ENCODE assay signal across 12 mouse cellular contexts in the genomic region with DNA sequence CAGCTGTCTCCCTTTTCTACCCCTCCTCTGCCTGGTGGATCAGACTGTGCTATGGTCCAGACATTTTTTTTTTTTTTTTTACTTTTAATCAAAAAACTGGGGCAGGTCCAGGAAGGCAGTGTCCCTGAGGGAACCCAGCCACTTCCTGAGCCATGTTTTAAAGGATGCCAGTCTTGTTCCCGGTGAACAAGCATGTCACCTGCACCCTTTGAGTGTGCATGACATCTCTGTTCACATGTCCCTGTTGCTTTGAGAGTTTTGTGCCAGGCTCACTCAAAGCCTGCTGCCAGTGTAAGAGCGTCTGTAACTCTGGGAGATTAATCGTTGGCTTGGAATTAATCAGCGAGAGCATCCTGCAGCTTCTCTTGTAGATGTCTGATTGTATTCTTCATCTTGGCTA. TPM values are rescaled to one million over a fixed set of nuclear protein-coding genes. Genes with fewer than 3 reads are reported as not detected.
DNase-seq lines count a peak whose midpoint lies in the region; ATAC-seq and TF ChIP-seq lines count a peak whose summit lies in the region.
"Had no signal": no experiment of that assay in that cellular context is flagged by ENCODE, and none has a peak within 500 bp of the region (broad histone marks: within the 10 kb centered on the region; RNA-seq: fewer than 3 reads in every experiment).

No protein-coding gene starts in this region.

- no peaks in the 10 kb centered on the region for H3K9me3 ChIP-seq in forebrain, embryonic 10.5 days
- no peaks in the 10 kb centered on the region for H3K9me3 ChIP-seq in forebrain, embryonic 11.5 days (ENCODE audit: control insufficient read depth, low read length)
- H3K9me3 ChIP-seq in midbrain, embryonic 13.5 days: no peaks in the 10 kb centered on the region
- H3K9me3 ChIP-seq: limb, embryonic 15.5 days had no signal

- H3K4me3 ChIP-seq in forebrain, embryonic 10.5 days: no peak overlapping the region
- no peak overlapping the region for H3K4me3 ChIP-seq in forebrain, embryonic 11.5 days (ENCODE audit: low read depth, low read length)
- no peak overlapping the region for H3K4me3 ChIP-seq in testis, adult 2 months (ENCODE audit: control insufficient read depth, low read depth, low read length)
- H3K4me3 ChIP-seq in midbrain, embryonic 13.5 days (replicated peaks): no peak overlapping the region
- H3K4me3 ChIP-seq: limb, embryonic 15.5 days; myocyte had no signal

- H3K4me2 ChIP-seq in forebrain, embryonic 11.5 days (ENCODE audit: low read depth, low read length, severe bottlenecking): no peak overlapping the region
- no peak overlapping the region for H3K4me2 ChIP-seq in midbrain, embryonic 13.5 days (replicated peaks)
- H3K4me2 ChIP-seq: limb, embryonic 15.5 days had no signal

- H3K27me3 ChIP-seq in forebrain, embryonic 10.5 days (ENCODE audit: poor library complexity, severe bottlenecking): no peaks in the 10 kb centered on the region
- no peaks in the 10 kb centered on the region for H3K27me3 ChIP-seq in forebrain, embryonic 11.5 days (ENCODE audit: control insufficient read depth, insufficient read depth, low read length)
- no peaks in the 10 kb centered on the region for H3K27me3 ChIP-seq in testis, adult 2 months (ENCODE audit: control insufficient read depth, insufficient read depth, low read length)
- no peaks in the 10 kb centered on the region for H3K27me3 ChIP-seq in midbrain, embryonic 13.5 days
- H3K27me3 ChIP-seq: limb, embryonic 15.5 days had no signal

- TF ChIP-seq POLR2A in testis, adult 2 months (IDR thresholded peaks at IDR 0.05; ENCODE audit: control insufficient read depth, low read depth, low read length): no peak

- peaks cover 22% of the 10 kb centered on the region for H3K4me1 ChIP-seq in forebrain, embryonic 10.5 days
- no peaks in the 10 kb centered on the region; the same call in 1 of the 2 replicates for H3K4me1 ChIP-seq in forebrain, embryonic 11.5 days (replicated peaks; ENCODE audit: control insufficient read depth, insufficient read depth, low read length)
- H3K4me1 ChIP-seq in testis, adult 2 months (ENCODE audit: control insufficient read depth, insufficient read depth, low read length): no peaks in the 10 kb centered on the region
- H3K4me1 ChIP-seq in midbrain, embryonic 13.5 days (replicated peaks): peaks cover 30% of the 10 kb centered on the region
- H3K4me1 ChIP-seq: limb, embryonic 15.5 days had no signal

- DNase-seq in forebrain, embryonic 10.5 days (ENCODE audit: extremely low spot score, low spot score): no peak
- no peak for DNase-seq in forebrain, embryonic 11.5 days (ENCODE audit: low spot score)
- DNase-seq in testis, postnatal 14 days (ENCODE audit: low spot score): no peak
- DNase-seq in left cerebral cortex, postnatal 36 days (ENCODE audit: low spot score in 2 of 2): no peak
- no peak for DNase-seq in left cerebral cortex, postnatal 4 days
- DNase-seq in layer of hippocampus, postnatal 36 days: no peak
- DNase-seq: kidney, adult 11 months had no signal

- TF ChIP-seq CTCF in testis, adult 2 months (IDR thresholded peaks at IDR 0.05; ENCODE audit: control insufficient read depth, insufficient read depth, insufficient replicate concordance, low read depth, low read length): no peak

- 75% methylated on average over 4 of the region's 4 CpGs for WGBS in forebrain, embryonic 10.5 days
- WGBS in forebrain, embryonic 11.5 days: 65% methylated on average over 4 of the region's 4 CpGs
- 40% methylated on average over 4 of the region's 4 CpGs for WGBS in midbrain, embryonic 13.5 days

- H3K36me3 ChIP-seq in forebrain, embryonic 10.5 days (replicated peaks): peaks cover 90% of the 10 kb centered on the region
- no peaks in the 10 kb centered on the region for H3K36me3 ChIP-seq in forebrain, embryonic 11.5 days (ENCODE audit: control insufficient read depth, insufficient read depth, low read length)
- H3K36me3 ChIP-seq in testis, adult 2 months (ENCODE audit: control insufficient read depth, insufficient read depth, low read length): no peaks in the 10 kb centered on the region
- no peaks in the 10 kb centered on the region for H3K36me3 ChIP-seq in midbrain, embryonic 13.5 days

- no peak for ATAC-seq in forebrain, embryonic 11.5 days (replicated peaks; ENCODE audit: low FRiP score)
- peak; percentile 49 for ATAC-seq in midbrain, embryonic 13.5 days
- ATAC-seq: activated CD4-positive, CD25-positive, alpha-beta regulatory T cell, adult 4 months had no signal

- H3K27ac ChIP-seq in forebrain, embryonic 10.5 days: peak overlapping the region; percentile 62
- H3K27ac ChIP-seq in forebrain, embryonic 11.5 days (ENCODE audit: low read depth, low read length): no peak overlapping the region
- H3K27ac ChIP-seq in testis, adult 2 months (ENCODE audit: control insufficient read depth, insufficient read depth, low read depth, low read length): peak overlapping the region; percentile 61
- H3K27ac ChIP-seq in midbrain, embryonic 13.5 days: peak overlapping the region; percentile 57
- H3K27ac ChIP-seq: limb, embryonic 15.5 days had no signal

- no peak overlapping the region for H3K9ac ChIP-seq in forebrain, embryonic 11.5 days (ENCODE audit: low read length)
- no peak overlapping the region for H3K9ac ChIP-seq in midbrain, embryonic 13.5 days (replicated peaks)
- H3K9ac ChIP-seq: limb, embryonic 15.5 days had no signal

- intact Hi-C loops in left cerebral cortex, postnatal 36 days (cut with DNase I): no loop called here
- intact Hi-C loops in left cerebral cortex, postnatal 4 days (cut with DNase I): no loop called here

RNA-seq across cellular contexts. Expression of a gene that starts 11.1 kb away (rescaled TPM):
- polyA plus RNA-seq in forebrain, embryonic 10.5 days (2016; fragmentation: Nextera tagmentation; extraction: Ambion mirVana): 9.7 and 9.8 TPM in 2 replicates
- polyA plus RNA-seq in forebrain, embryonic 11.5 days (2014; fragmentation: Nextera tagmentation; extraction: Ambion mirVana): 17.0 and 19.9 TPM in 2 replicates
- polyA plus RNA-seq in testis, adult 2 months (2012; rRNA removed): 4.6 and 4.7 TPM in 2 replicates
- polyA plus RNA-seq in midbrain, embryonic 13.5 days (2015; fragmentation: Nextera tagmentation; extraction: Ambion mirVana): 19.3 and 21.3 TPM in 2 replicates
- 10 to 100 TPM in 1 of 2 experiments, 1 to 10 TPM in 1; 9.6 to 11.9 TPM for total RNA-seq in left cerebral cortex, postnatal 36 days (2021)
- total RNA-seq in left cerebral cortex, postnatal 4 days (2021): 100 to 1,000 TPM in 1 of 2 experiments, 10 to 100 TPM in 1; 97.3 to 112 TPM
- total RNA-seq in layer of hippocampus, postnatal 36 days (2021): 10 to 100 TPM; 12.7 to 13.0 TPM

RNA-seq across cellular contexts. Expression of a gene that starts 28.7 kb away (rescaled TPM):
- polyA plus RNA-seq in forebrain, embryonic 10.5 days (2016; fragmentation: Nextera tagmentation; extraction: Ambion mirVana): 47.5 and 51.5 TPM in 2 replicates
- 38.2 and 45.6 TPM in 2 replicates for polyA plus RNA-seq in forebrain, embryonic 11.5 days (2014; fragmentation: Nextera tagmentation; extraction: Ambion mirVana)
- 1.5 and 1.7 TPM in 2 replicates for polyA plus RNA-seq in testis, adult 2 months (2012; rRNA removed)
- polyA plus RNA-seq in midbrain, embryonic 13.5 days (2015; fragmentation: Nextera tagmentation; extraction: Ambion mirVana): 12.5 and 13.8 TPM in 2 replicates
- 1 to 10 TPM in 1 of 2 experiments, under 1 TPM in 1; 0.99 to 1.6 TPM for total RNA-seq in left cerebral cortex, postnatal 36 days (2021)
- 1 to 10 TPM; 2.6 to 3.0 TPM for total RNA-seq in left cerebral cortex, postnatal 4 days (2021)
- 1 to 10 TPM; 1.8 to 2.5 TPM for total RNA-seq in layer of hippocampus, postnatal 36 days (2021)

RNA-seq across cellular contexts. Expression of a gene that starts 28.9 kb away (rescaled TPM):
- 27.5 and 29.9 TPM in 2 replicates for polyA plus RNA-seq in forebrain, embryonic 10.5 days (2016; fragmentation: Nextera tagmentation; extraction: Ambion mirVana)
- polyA plus RNA-seq in forebrain, embryonic 11.5 days (2014; fragmentation: Nextera tagmentation; extraction: Ambion mirVana): 18.6 TPM in 2 replicates
- 15.8 and 16.3 TPM in 2 replicates for polyA plus RNA-seq in testis, adult 2 months (2012; rRNA removed)
- polyA plus RNA-seq in midbrain, embryonic 13.5 days (2015; fragmentation: Nextera tagmentation; extraction: Ambion mirVana): 10.8 and 11.1 TPM in 2 replicates
- 10 to 100 TPM; 11.3 to 13.5 TPM for total RNA-seq in left cerebral cortex, postnatal 36 days (2021)
- 1 to 10 TPM; 6.3 to 8.0 TPM for total RNA-seq in left cerebral cortex, postnatal 4 days (2021)
- total RNA-seq in layer of hippocampus, postnatal 36 days (2021): 10 to 100 TPM; 11.7 to 16.2 TPM

RNA-seq across cellular contexts. Expression of a gene that starts 58.6 kb away (rescaled TPM):
- 18.3 and 22.0 TPM in 2 replicates for polyA plus RNA-seq in forebrain, embryonic 10.5 days (2016; fragmentation: Nextera tagmentation; extraction: Ambion mirVana)
- 39.4 and 42.8 TPM in 2 replicates for polyA plus RNA-seq in forebrain, embryonic 11.5 days (2014; fragmentation: Nextera tagmentation; extraction: Ambion mirVana)
- polyA plus RNA-seq in testis, adult 2 months (2012; rRNA removed): 15.4 and 16.1 TPM in 2 replicates
- 33.0 and 36.2 TPM in 2 replicates for polyA plus RNA-seq in midbrain, embryonic 13.5 days (2015; fragmentation: Nextera tagmentation; extraction: Ambion mirVana)
- total RNA-seq in left cerebral cortex, postnatal 36 days (2021): 10 to 100 TPM; 64.9 to 80.5 TPM
- total RNA-seq in left cerebral cortex, postnatal 4 days (2021): 100 to 1,000 TPM in 1 of 2 experiments, 10 to 100 TPM in 1; 94.5 to 101 TPM
- 10 to 100 TPM; 63.5 to 81.7 TPM for total RNA-seq in layer of hippocampus, postnatal 36 days (2021)
